Mouse (Mus musculus) retina, adult 2 months (tissue): ENCODE data around the gene Psma2.

ENCODE experiments used
- DNase-seq: peaks from one replicate; pipeline ENCODE4 v3.0.0-alpha.2; 2012; ENCODE audit warnings: low read depth, low spot score

Gene Psma2

GRCm38 (mm10) chr13:14612926-14613529 lies at the start of gene Psma2, which contains the start of gene Mrpl32:
Gene Psma2, plus strand, starts transcription at chr13:14613240.
Gene Mrpl32, minus strand, starts transcription at chr13:14613165.
- DNase-seq = peak; percentile 100

GRCm38 (mm10) chr13:14574128-14574527 lies 38.9 kb upstream of the Psma2 start:
- no peak for DNase-seq

GRCm38 (mm10) chr13:14580392-14580791 lies 32.6 kb upstream of the Psma2 start:
- DNase-seq = no peak

- no peak for DNase-seq
Measured at GRCm38 (mm10) chr13:14602744-14603143, 10.3 kb upstream of the Psma2 start.

GRCm38 (mm10) chr13:14607616-14608015 lies 5.4 kb upstream of the Psma2 start:
- DNase-seq = no peak

- no peak for DNase-seq
Measured at GRCm38 (mm10) chr13:14612463-14612862, 577 bp upstream of the Psma2 start.

GRCm38 (mm10) chr13:14613553-14613952 lies 513 bp downstream of the Psma2 start:
- no peak for DNase-seq

GRCm38 (mm10) chr13:14618724-14619123 lies 5.7 kb downstream of the Psma2 start:
- no peak for DNase-seq

- DNase-seq = peak; percentile 88
Measured at GRCm38 (mm10) chr13:14629726-14630641, 16.9 kb downstream of the Psma2 start, which contains the start of gene AW209491. Gene AW209491, plus strand, starts transcription at chr13:14630154.

- no peak for DNase-seq
Measured at GRCm38 (mm10) chr13:14639998-14640397, 27.0 kb downstream of the Psma2 start.

GRCm38 (mm10) chr13:14649301-14649700 lies 36.3 kb downstream of the Psma2 start:
- DNase-seq = no peak

- no peak for DNase-seq
Measured at GRCm38 (mm10) chr13:14667107-14667506, 54.1 kb downstream of the Psma2 start.

- no peak for DNase-seq
Measured at GRCm38 (mm10) chr13:14670342-14670741, 57.3 kb downstream of the Psma2 start.

- no peak for DNase-seq
Measured at GRCm38 (mm10) chr13:14688955-14689354, 75.9 kb downstream of the Psma2 start.

- no peak for DNase-seq
Measured at GRCm38 (mm10) chr13:14716801-14717200, 103.8 kb downstream of the Psma2 start.

- DNase-seq = no peak
Measured at GRCm38 (mm10) chr13:14717755-14718154, 104.7 kb downstream of the Psma2 start.
